Mouse (Mus musculus): ENCODE data around the gene Krtap19-2. TPM values are rescaled to one million over a fixed set of nuclear protein-coding genes. Genes with fewer than 3 reads are reported as not detected.

Krtap19-2 gene
- polyA plus RNA-seq, 1 experiment: not detected

DNA sequence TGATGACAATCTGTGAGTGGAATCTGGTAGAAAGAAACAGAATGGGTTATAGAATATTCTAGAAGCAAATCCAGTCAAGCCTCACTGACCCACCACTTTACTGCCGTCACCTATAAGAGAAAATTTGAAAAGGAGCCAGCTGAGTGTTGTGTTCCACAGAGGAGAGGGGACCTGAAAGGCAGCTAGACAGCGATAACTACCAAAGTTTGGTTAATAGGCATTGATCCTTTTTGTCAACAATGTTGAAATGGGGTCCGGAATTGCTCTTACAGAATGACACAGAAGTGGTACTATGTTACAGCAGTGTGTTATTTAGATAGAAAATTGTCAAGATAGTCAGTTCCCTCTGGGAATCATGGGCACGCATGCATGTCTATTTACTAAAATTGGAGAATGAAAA, 25.5 kb downstream of the Krtap19-2 start:
- Histone ChIP-seq H3K27me3 (ENCODE audit: control insufficient read depth, insufficient read depth, low read length) (no peaks in the 10 kb centered on the region), H3K4me1 (ENCODE audit: control insufficient read depth, insufficient read depth, low read length) (no peaks in the 10 kb centered on the region), H3K4me3 (replicated peaks; ENCODE audit: insufficient read depth, low read depth, low read length) (no peak overlapping the region), H3K27ac (ENCODE audit: insufficient read depth, low read length) (no peak overlapping the region)
- WGBS: 89% methylated on average over 4 of the region's 4 CpGs
- TF ChIP-seq CTCF (IDR thresholded peaks at IDR 0.05; ENCODE audit: borderline replicate concordance, insufficient read depth, low read depth, low read length) (no peak), POLR2A (IDR thresholded peaks at IDR 0.05; ENCODE audit: borderline replicate concordance, insufficient read depth, low read length) (no peak)
- DNase-seq: no peak

DNA sequence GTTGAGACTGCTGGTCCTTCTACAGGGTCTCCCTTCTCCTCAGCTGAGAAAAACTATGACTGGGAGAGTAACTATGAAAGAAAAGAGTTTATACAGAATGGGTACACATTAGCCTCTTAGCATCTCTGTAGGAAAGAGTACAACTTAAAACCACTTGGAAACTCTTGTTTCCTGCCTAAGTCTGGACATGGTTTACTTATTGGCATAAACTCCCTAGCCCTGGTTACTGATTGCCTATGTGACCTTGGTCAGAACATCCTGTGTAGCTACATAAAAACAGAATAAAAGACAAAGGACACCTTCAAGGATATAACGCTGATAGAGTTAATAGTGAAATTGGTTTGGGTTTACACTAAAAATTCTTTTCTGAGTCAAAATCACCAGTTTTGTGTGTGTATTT, 26.7 kb downstream of the Krtap19-2 start:
- Histone ChIP-seq H3K27me3 (ENCODE audit: control insufficient read depth, insufficient read depth, low read length) (no peaks in the 10 kb centered on the region), H3K4me1 (ENCODE audit: control insufficient read depth, insufficient read depth, low read length) (no peaks in the 10 kb centered on the region), H3K4me3 (replicated peaks; ENCODE audit: insufficient read depth, low read depth, low read length) (no peak overlapping the region), H3K27ac (ENCODE audit: insufficient read depth, low read length) (no peak overlapping the region)
- TF ChIP-seq POLR2A (IDR thresholded peaks at IDR 0.05; ENCODE audit: borderline replicate concordance, insufficient read depth, low read length): no peak
- no peak for TF ChIP-seq CTCF (IDR thresholded peaks at IDR 0.05; ENCODE audit: borderline replicate concordance, insufficient read depth, low read depth, low read length)
- 95% methylated on average over 1 of the region's 1 CpGs for WGBS
- no peak for DNase-seq

DNA sequence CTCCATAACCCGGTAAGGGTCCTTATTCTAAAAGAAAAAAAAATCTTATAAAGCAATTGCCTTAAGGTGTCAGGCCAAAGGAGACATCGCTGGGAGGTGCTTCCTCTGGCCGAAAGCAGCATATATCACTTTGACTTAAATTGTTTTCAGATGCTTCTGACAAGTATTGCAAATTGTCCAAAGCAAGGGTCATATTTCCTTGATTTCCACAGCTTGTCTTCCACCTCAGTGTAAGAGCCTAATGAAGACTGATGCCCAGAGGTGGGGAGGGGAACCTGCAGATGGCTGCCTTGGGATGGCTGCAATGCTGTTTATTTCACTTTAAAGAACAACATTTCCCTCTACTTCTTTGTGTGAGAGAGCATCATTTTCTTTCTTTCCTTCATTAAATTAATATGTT, 47.1 kb downstream of the Krtap19-2 start:
- 89% methylated on average over 3 of the region's 3 CpGs for WGBS

DNA sequence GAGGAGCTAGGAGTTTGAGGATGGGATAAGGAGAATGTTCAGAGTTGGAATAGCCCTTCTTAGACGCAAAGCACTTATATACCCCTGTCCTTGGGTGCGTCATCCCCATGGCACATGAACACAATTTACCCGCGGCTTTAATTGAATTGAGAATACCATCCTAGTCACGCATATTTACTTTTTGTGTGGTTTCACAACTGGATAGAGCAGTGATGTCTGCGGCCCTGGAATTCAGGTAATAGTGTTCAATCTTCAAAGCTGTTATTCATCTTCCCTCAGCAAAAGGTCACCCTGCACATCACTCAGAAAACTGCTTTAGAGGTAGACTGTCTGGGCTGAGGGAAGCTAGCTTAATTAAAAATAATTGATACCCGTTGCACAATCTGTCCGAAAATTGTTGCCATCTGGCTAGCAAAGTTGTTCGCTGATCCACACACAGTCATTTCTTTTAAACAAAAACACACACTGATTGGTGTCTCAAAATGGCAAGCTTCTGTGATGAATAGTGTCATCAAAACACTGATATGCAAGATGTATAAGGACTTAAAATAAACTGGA, 47.9 kb downstream of the Krtap19-2 start, which contains the start of gene Krtap14:
Gene Krtap14, minus strand, starts transcription at position 51 of the 558 bp plus-strand sequence.
- Histone ChIP-seq H3K27me3 (ENCODE audit: control insufficient read depth, insufficient read depth, low read length) (no peaks in the 10 kb centered on the region), H3K4me1 (ENCODE audit: control insufficient read depth, insufficient read depth, low read length) (no peaks in the 10 kb centered on the region), H3K4me3 (replicated peaks; ENCODE audit: insufficient read depth, low read depth, low read length) (no peak within 1 kb of the TSS), H3K27ac (ENCODE audit: insufficient read depth, low read length) (no peak within 1 kb of the TSS)
- TF ChIP-seq CTCF (IDR thresholded peaks at IDR 0.05; ENCODE audit: borderline replicate concordance, insufficient read depth, low read depth, low read length): no peak
- TF ChIP-seq POLR2A (IDR thresholded peaks at IDR 0.05; ENCODE audit: borderline replicate concordance, insufficient read depth, low read length): no peak
- no peak for DNase-seq
- 62% methylated on average over 9 of the region's 9 CpGs for WGBS

More for the DNA sequence above, 47.1 kb downstream of the Krtap19-2 start:
- H3K4me3 ChIP-seq (replicated peaks; ENCODE audit: insufficient read depth, low read depth, low read length): no peak overlapping the region
- DNase-seq: no peak
- TF ChIP-seq CTCF (IDR thresholded peaks at IDR 0.05; ENCODE audit: borderline replicate concordance, insufficient read depth, low read depth, low read length) (no peak), POLR2A (IDR thresholded peaks at IDR 0.05; ENCODE audit: borderline replicate concordance, insufficient read depth, low read length) (no peak)
- H3K27me3 ChIP-seq (ENCODE audit: control insufficient read depth, insufficient read depth, low read length): no peaks in the 10 kb centered on the region
- no peak overlapping the region for H3K27ac ChIP-seq (ENCODE audit: insufficient read depth, low read length)
- H3K4me1 ChIP-seq (ENCODE audit: control insufficient read depth, insufficient read depth, low read length): no peaks in the 10 kb centered on the region

DNA sequence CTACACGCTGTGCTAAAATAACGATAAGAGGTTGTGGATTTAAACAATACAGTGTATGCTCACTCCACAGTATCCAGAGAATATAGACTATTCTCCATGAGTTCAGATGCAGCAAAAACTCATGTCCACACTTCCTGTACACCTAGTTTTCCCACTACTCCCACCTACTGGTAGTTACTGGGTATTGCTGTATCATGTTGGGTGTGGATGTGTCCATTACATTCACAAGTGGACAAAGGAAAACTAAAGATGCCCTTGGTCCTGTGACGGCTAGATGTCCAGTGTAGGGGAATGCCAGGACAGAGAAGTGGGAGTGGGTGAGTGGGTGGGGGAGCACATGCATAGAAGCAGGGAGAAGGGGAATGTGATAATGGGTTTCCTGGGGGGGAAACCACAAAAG, 50.3 kb downstream of the Krtap19-2 start:
- Histone ChIP-seq H3K4me1 (ENCODE audit: control insufficient read depth, insufficient read depth, low read length) (no peaks in the 10 kb centered on the region), H3K27ac (ENCODE audit: insufficient read depth, low read length) (no peak overlapping the region), H3K27me3 (ENCODE audit: control insufficient read depth, insufficient read depth, low read length) (no peaks in the 10 kb centered on the region), H3K4me3 (replicated peaks; ENCODE audit: insufficient read depth, low read depth, low read length) (no peak overlapping the region)
- 89% methylated on average over 3 of the region's 3 CpGs for WGBS
- TF ChIP-seq CTCF (IDR thresholded peaks at IDR 0.05; ENCODE audit: borderline replicate concordance, insufficient read depth, low read depth, low read length): peak; percentile 37; the same call in 1 of the 2 replicates
- no peak for TF ChIP-seq POLR2A (IDR thresholded peaks at IDR 0.05; ENCODE audit: borderline replicate concordance, insufficient read depth, low read length)
- DNase-seq: peak in 1 of 2 experiments; percentile 19

Other genes with a start within 250 kb of the Krtap19-2 start
- not detected in 2 replicates for gene 2310079G19Rik, start 246.6 kb downstream of the Krtap19-2 start, polyA plus RNA-seq (2012; rRNA removed)
- not detected in 2 replicates for gene Krtap26-1, start 226.5 kb downstream of the Krtap19-2 start, polyA plus RNA-seq (2012; rRNA removed)
- not detected in 2 replicates for gene Krtap27-1, start 202.6 kb downstream of the Krtap19-2 start, polyA plus RNA-seq (2012; rRNA removed)
- not detected in 2 replicates for gene 2310061N02Rik, start 166.3 kb downstream of the Krtap19-2 start, polyA plus RNA-seq (2012; rRNA removed)
- gene Krtap13-1, start 145.4 kb downstream of the Krtap19-2 start, polyA plus RNA-seq (2012; rRNA removed): not detected in 2 replicates
- gene Krtap13, start 122.6 kb downstream of the Krtap19-2 start, polyA plus RNA-seq (2012; rRNA removed): not detected in 2 replicates
- not detected in 2 replicates for gene 2310034C09Rik, start 115.4 kb downstream of the Krtap19-2 start, polyA plus RNA-seq (2012; rRNA removed)
- gene 2310057N15Rik, start 100.1 kb downstream of the Krtap19-2 start, polyA plus RNA-seq (2012; rRNA removed): not detected in 2 replicates
- gene Gm5965, start 96.4 kb downstream of the Krtap19-2 start, polyA plus RNA-seq (2012; rRNA removed): not detected in 2 replicates
- gene Gm20741, start 62.0 kb downstream of the Krtap19-2 start, polyA plus RNA-seq (2012; rRNA removed): not detected in 2 replicates
- not detected in 2 replicates for gene Krtap15, start 54.1 kb downstream of the Krtap19-2 start, polyA plus RNA-seq (2012; rRNA removed)
- not detected in 2 replicates for gene Krtap14, start 48.1 kb downstream of the Krtap19-2 start, polyA plus RNA-seq (2012; rRNA removed)
- not detected in 2 replicates for gene Krtap19-1, start 4.9 kb downstream of the Krtap19-2 start, polyA plus RNA-seq (2012; rRNA removed)
- not detected in 2 replicates for gene Krtap19-3, start 3.8 kb upstream of the Krtap19-2 start, polyA plus RNA-seq (2012; rRNA removed)
- gene Krtap19-4, start 10.8 kb upstream of the Krtap19-2 start, polyA plus RNA-seq (2012; rRNA removed): not detected in 2 replicates
- not detected in 2 replicates for gene Krtap19-5, start 22.2 kb upstream of the Krtap19-2 start, polyA plus RNA-seq (2012; rRNA removed)
- not detected in 2 replicates for gene Krtap19-9b, start 58.0 kb upstream of the Krtap19-2 start, polyA plus RNA-seq (2012; rRNA removed)
- not detected in 2 replicates for gene Krtap16-3, start 88.6 kb upstream of the Krtap19-2 start, polyA plus RNA-seq (2012; rRNA removed)
- gene Krtap22-2, start 136.5 kb upstream of the Krtap19-2 start, polyA plus RNA-seq (2012; rRNA removed): not detected in 2 replicates
- not detected in 2 replicates for gene Gm10229, start 141.0 kb upstream of the Krtap19-2 start, polyA plus RNA-seq (2012; rRNA removed)
- gene Krtap6-1, start 157.4 kb upstream of the Krtap19-2 start, polyA plus RNA-seq (2012; rRNA removed): not detected in 2 replicates
- not detected in 2 replicates for gene Gm10228, start 167.2 kb upstream of the Krtap19-2 start, polyA plus RNA-seq (2012; rRNA removed)
- gene Krtap6-5, start 173.6 kb upstream of the Krtap19-2 start, polyA plus RNA-seq (2012; rRNA removed): not detected in 2 replicates
- gene 1110025L11Rik, start 189.7 kb upstream of the Krtap19-2 start, polyA plus RNA-seq (2012; rRNA removed): not detected in 2 replicates
- gene Krtap6-3, start 209.7 kb upstream of the Krtap19-2 start, polyA plus RNA-seq (2012; rRNA removed): not detected in 2 replicates